Mouse (Mus musculus) brain, embryonic 14.5 days (tissue): ENCODE measurements at regions not wholly inside any gene's neighbourhood (a gene's known extent, or its start where the extent isn't known, plus 50 kb on each side); places are given as distances from the start of the nearest gene placed in this dataset.
A peak's percentile ranks its signal among the peaks of the same experiment; 100 is the strongest.

Experiments
- CTCF ChIP-seq: fragments of 200-500 bp; IDR thresholded peaks from 2 replicates; pipeline ENCODE4 v1.5.1; 2012; ENCODE audit warnings: inconsistent platforms, mild to moderate bottlenecking, moderate library complexity, borderline replicate concordance; ENCODE audit not compliant: insufficient read depth, insufficient read length; ENCODE audit errors: extremely low read depth
- POLR2A ChIP-seq: fragments of 200-500 bp; IDR thresholded peaks from 2 replicates; pipeline ENCODE4 v1.6.1; 2012; ENCODE audit warnings: mild to moderate bottlenecking, inconsistent platforms, borderline replicate concordance; ENCODE audit not compliant: poor library complexity, insufficient read depth, insufficient read length, severe bottlenecking; ENCODE audit errors: extremely low read depth

DNA sequence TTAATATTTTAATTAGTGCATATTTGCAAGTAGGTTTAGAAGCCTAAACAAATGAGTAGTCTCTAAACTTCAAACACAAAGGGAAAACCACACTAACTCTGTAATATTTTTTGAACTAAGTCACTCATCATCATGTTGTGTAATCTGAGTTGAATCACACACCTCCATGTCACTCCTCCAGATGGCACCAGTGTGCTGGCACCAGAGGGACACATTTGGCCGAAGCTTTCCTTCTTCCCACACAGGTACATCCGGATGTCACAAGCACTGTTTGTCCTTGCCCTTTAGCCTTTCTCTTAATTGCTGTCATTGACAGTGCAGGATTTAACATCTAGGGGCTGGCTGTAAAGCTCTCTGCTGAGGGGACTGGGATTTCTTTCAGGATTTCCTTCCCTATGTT, 256.7 kb upstream of the Ccdc54 start:
- peak; percentile 41; the same call in 1 of the 2 replicates for TF ChIP-seq CTCF
- no peak for TF ChIP-seq POLR2A
